Mouse (Mus musculus) midbrain, embryonic 14.5 days (tissue): ENCODE measurements around the gene 4930522H14Rik. TPM values are rescaled to one million over a fixed set of nuclear protein-coding genes. Genes with fewer than 3 reads are reported as not detected.

Experiments used
- ATAC-seq: fragments of 200-750 bp; cut with Nextera tagmentation; 2 replicates; pipeline ENCODE4 v1.8.0; 2017; ENCODE audit warnings: moderate number of reproducible peaks, moderate library complexity; ENCODE audit not compliant: low FRiP score, low TSS enrichment
- DNase-seq: peaks from one replicate; pipeline ENCODE4 v3.0.0-alpha.2; 2015
- H3K27ac ChIP-seq: fragments of 300-500 bp; sonication (generic); replicated peaks from 2 replicates; pipeline ENCODE4 v1.5.1; 2014; ENCODE audit warnings: mild to moderate bottlenecking, low read depth, low read length, moderate library complexity
- H3K27me3 ChIP-seq: fragments of 300-500 bp; sonication (generic); 2 replicates; pipeline ENCODE4 v1.6.1; 2014; ENCODE audit warnings: low read length, control low read depth, mixed read lengths; ENCODE audit not compliant: control insufficient read depth, insufficient read depth
- H3K36me3 ChIP-seq: fragments of 300-500 bp; sonication (generic); 2 replicates; pipeline ENCODE4 v1.6.1; 2014; ENCODE audit warnings: low read length, control low read depth; ENCODE audit not compliant: control insufficient read depth, insufficient read depth
- H3K4me1 ChIP-seq: fragments of 300-500 bp; sonication (generic); 2 replicates; pipeline ENCODE4 v1.6.1; 2014; ENCODE audit warnings: mild to moderate bottlenecking, antibody characterized with exemption, low read length, control low read depth; ENCODE audit not compliant: control insufficient read depth, insufficient read depth
- H3K4me2 ChIP-seq: fragments of 300-500 bp; sonication (generic); 2 replicates; pipeline ENCODE4 v1.6.1; 2014; ENCODE audit warnings: mild to moderate bottlenecking, low read length, moderate library complexity
- H3K4me3 ChIP-seq: fragments of 300-500 bp; sonication (generic); replicated peaks from 2 replicates; pipeline ENCODE4 v1.5.1; 2014; ENCODE audit warnings: low read depth, low read length
- H3K9ac ChIP-seq: fragments of 300-500 bp; sonication (generic); replicated peaks from 2 replicates; pipeline ENCODE4 v1.6.1; 2014; ENCODE audit warnings: mild to moderate bottlenecking, low read length, moderate library complexity
- H3K9me3 ChIP-seq: fragments of 300-500 bp; sonication (generic); 2 replicates; pipeline ENCODE4 v1.6.1; 2016; ENCODE audit warnings: low read length, control low read depth, mixed read lengths; ENCODE audit not compliant: control insufficient read depth
- WGBS: fragments of 180-500 bp; shearing (Covaris S2); extraction: QIAGEN DNeasy Blood & Tissue Kit; methylation state at CpG from one replicate; pipeline ENCODE4 v1.1.7; 2014; 5-methylcytosine and 5-hydroxymethylcytosine counted together
- polyA plus RNA-seq: library from polyadenylated mRNA; unstranded; fragments of >200 nt; fragmentation: Nextera tagmentation; extraction: Ambion mirVana; gene quantifications from 2 replicates; pipeline ENCODE4 v1.2.1, GENCODE M21; 2014

The 4930522H14Rik gene
- polyA plus RNA-seq = not detected in 2 replicates

- H3K36me3 ChIP-seq = no peaks in the 10 kb centered on the region
- no peak within 1 kb of the TSS for H3K9ac ChIP-seq
- H3K4me2 ChIP-seq = no peak within 1 kb of the TSS
- no peak within 1 kb of the TSS for H3K27ac ChIP-seq
- no peaks in the 10 kb centered on the region for H3K9me3 ChIP-seq
- ATAC-seq (no peak), DNase-seq (no peak)
- H3K4me1 ChIP-seq = no peaks in the 10 kb centered on the region
- H3K27me3 ChIP-seq = no peaks in the 10 kb centered on the region
- no peak within 1 kb of the TSS for H3K4me3 ChIP-seq
- 100% methylated on average over 2 of the region's 2 CpGs for WGBS
These were observed at the start of gene 4930522H14Rik for GRCm38 (mm10) chr4:109531111-109531510. TSS of gene 4930522H14Rik (minus strand) at chr4:109531297.

- Histone ChIP-seq H3K4me2 (no peak overlapping the region), H3K9ac (no peak overlapping the region), H3K4me3 (no peak overlapping the region), H3K4me1 (no peaks in the 10 kb centered on the region), H3K36me3 (no peaks in the 10 kb centered on the region), H3K27ac (no peak overlapping the region), H3K9me3 (no peaks in the 10 kb centered on the region), H3K27me3 (no peaks in the 10 kb centered on the region)
- DNase-seq (no peak), ATAC-seq (no peak)
- 91% methylated on average over 3 of the region's 3 CpGs for WGBS
These were observed 47.3 kb upstream of the 4930522H14Rik start for GRCm38 (mm10) chr4:109578356-109578755.

GRCm38 (mm10) chr4:109576933-109577332, 45.8 kb upstream of the 4930522H14Rik start:
- whole genome bisulfite sequencing = 79% methylated on average over 5 of the region's 5 CpGs
- no peaks in the 10 kb centered on the region for H3K9me3 ChIP-seq
- H3K27ac ChIP-seq = no peak overlapping the region
- ATAC-seq (no peak), DNase-seq (peak; percentile 33)
- no peak overlapping the region for H3K9ac ChIP-seq
- no peaks in the 10 kb centered on the region for H3K4me1 ChIP-seq
- no peaks in the 10 kb centered on the region for H3K27me3 ChIP-seq
- no peaks in the 10 kb centered on the region for H3K36me3 ChIP-seq
- no peak overlapping the region for H3K4me2 ChIP-seq
- H3K4me3 ChIP-seq = no peak overlapping the region

- H3K27me3 ChIP-seq = no peaks in the 10 kb centered on the region
- no peaks in the 10 kb centered on the region for H3K9me3 ChIP-seq
- no peak overlapping the region for H3K9ac ChIP-seq
- ATAC-seq (no peak), DNase-seq (no peak)
- H3K4me2 ChIP-seq = no peak overlapping the region
- H3K4me3 ChIP-seq = no peak overlapping the region
- WGBS = 86% methylated on average over 9 of the region's 9 CpGs
- no peak overlapping the region for H3K27ac ChIP-seq
- no peaks in the 10 kb centered on the region for H3K36me3 ChIP-seq
- no peaks in the 10 kb centered on the region for H3K4me1 ChIP-seq
These were observed 43.7 kb upstream of the 4930522H14Rik start for GRCm38 (mm10) chr4:109574845-109575244.

GRCm38 (mm10) chr4:109574331-109574730, 43.2 kb upstream of the 4930522H14Rik start:
- Histone ChIP-seq H3K27ac (no peak overlapping the region), H3K4me2 (no peak overlapping the region), H3K4me1 (no peaks in the 10 kb centered on the region), H3K4me3 (no peak overlapping the region), H3K9me3 (no peaks in the 10 kb centered on the region), H3K27me3 (no peaks in the 10 kb centered on the region), H3K36me3 (no peaks in the 10 kb centered on the region), H3K9ac (no peak overlapping the region)
- ATAC-seq (no peak), DNase-seq (no peak)
- 53% methylated on average over 8 of the region's 8 CpGs for WGBS

- Histone ChIP-seq H3K27ac (no peak overlapping the region), H3K36me3 (no peaks in the 10 kb centered on the region), H3K27me3 (no peaks in the 10 kb centered on the region), H3K4me3 (no peak overlapping the region), H3K9me3 (no peaks in the 10 kb centered on the region), H3K4me2 (no peak overlapping the region), H3K9ac (no peak overlapping the region), H3K4me1 (no peaks in the 10 kb centered on the region)
- ATAC-seq (no peak), DNase-seq (no peak)
- WGBS = 79% methylated on average over 1 of the region's 1 CpGs
These were observed 41.5 kb upstream of the 4930522H14Rik start for GRCm38 (mm10) chr4:109572632-109573031.

- Histone ChIP-seq H3K27me3 (no peaks in the 10 kb centered on the region), H3K36me3 (no peaks in the 10 kb centered on the region), H3K9ac (no peak overlapping the region), H3K4me1 (no peaks in the 10 kb centered on the region), H3K9me3 (no peaks in the 10 kb centered on the region), H3K4me3 (peak overlapping the region; percentile 16), H3K27ac (no peak overlapping the region), H3K4me2 (peak overlapping the region; percentile 39)
- ATAC-seq = no peak
- peak; percentile 36 for DNase-seq
- 58% methylated on average over 9 of the region's 9 CpGs for WGBS
These were observed 38.3 kb upstream of the 4930522H14Rik start for GRCm38 (mm10) chr4:109569421-109569820.

- peak overlapping the region; percentile 16 for H3K4me3 ChIP-seq
- no peak for ATAC-seq
These were observed 37.9 kb upstream of the 4930522H14Rik start for GRCm38 (mm10) chr4:109568959-109569358.

GRCm38 (mm10) chr4:109564711-109565110, 33.6 kb upstream of the 4930522H14Rik start:
- Histone ChIP-seq H3K27ac (no peak overlapping the region), H3K36me3 (no peaks in the 10 kb centered on the region), H3K9ac (no peak overlapping the region), H3K4me3 (no peak overlapping the region), H3K27me3 (no peaks in the 10 kb centered on the region), H3K9me3 (no peaks in the 10 kb centered on the region), H3K4me2 (no peak overlapping the region), H3K4me1 (no peaks in the 10 kb centered on the region)
- 89% methylated on average over 6 of the region's 6 CpGs for WGBS
- DNase-seq (no peak), ATAC-seq (no peak)

More at GRCm38 (mm10) chr4:109568959-109569358, 37.9 kb upstream of the 4930522H14Rik start:
- H3K27me3 ChIP-seq = no peaks in the 10 kb centered on the region
- peak overlapping the region; percentile 39 for H3K4me2 ChIP-seq
- H3K36me3 ChIP-seq = no peaks in the 10 kb centered on the region
- DNase-seq = peak; percentile 24
- H3K4me1 ChIP-seq = no peaks in the 10 kb centered on the region
- H3K9ac ChIP-seq = no peak overlapping the region
- 56% methylated on average over 10 of the region's 10 CpGs for WGBS
- no peak overlapping the region for H3K27ac ChIP-seq
- no peaks in the 10 kb centered on the region for H3K9me3 ChIP-seq
